Mouse (Mus musculus) liver, embryonic 15.5 days (tissue): ENCODE measurements around the gene Uqcr11. TPM values are rescaled to one million over a fixed set of nuclear protein-coding genes. Genes with fewer than 3 reads are reported as not detected.

ENCODE experiments used
- ATAC-seq: fragments of 200-750 bp; cut with Nextera tagmentation; 2 replicates; pipeline ENCODE4 v1.8.0; 2017; ENCODE audit warnings: moderate number of reproducible peaks, mild to moderate bottlenecking, moderate library complexity; ENCODE audit not compliant: insufficient read depth
- H3K27ac ChIP-seq: fragments of 300-500 bp; sonication (generic); replicated peaks from 2 replicates; pipeline ENCODE4 v1.5.1; 2015; ENCODE audit warnings: mild to moderate bottlenecking, inconsistent platforms
- H3K27me3 ChIP-seq: fragments of 300-500 bp; sonication (generic); 2 replicates; pipeline ENCODE4 v1.6.1; 2015; ENCODE audit warnings: mild to moderate bottlenecking, inconsistent platforms
- H3K36me3 ChIP-seq: fragments of 300-500 bp; sonication (generic); replicated peaks from 2 replicates; pipeline ENCODE4 v1.6.1; 2015; ENCODE audit warnings: moderate library complexity, mild to moderate bottlenecking, inconsistent platforms
- H3K4me1 ChIP-seq: fragments of 300-500 bp; sonication (generic); replicated peaks from 2 replicates; pipeline ENCODE4 v1.6.1; 2015; ENCODE audit warnings: inconsistent platforms
- H3K4me2 ChIP-seq: fragments of 300-500 bp; sonication (generic); 2 replicates; pipeline ENCODE4 v1.6.1; 2015; ENCODE audit warnings: moderate library complexity, mild to moderate bottlenecking, inconsistent platforms
- H3K4me3 ChIP-seq: fragments of 300-500 bp; sonication (generic); replicated peaks from 2 replicates; pipeline ENCODE4 v1.5.1; 2015; ENCODE audit warnings: mild to moderate bottlenecking, inconsistent platforms
- H3K9ac ChIP-seq: fragments of 300-500 bp; sonication (generic); 2 replicates; pipeline ENCODE4 v1.6.1; 2015; ENCODE audit warnings: moderate library complexity, mild to moderate bottlenecking, inconsistent platforms
- H3K9me3 ChIP-seq: fragments of 300-500 bp; sonication (generic); replicated peaks from 2 replicates; pipeline ENCODE4 v1.6.1; 2016; ENCODE audit warnings: inconsistent platforms
- WGBS: fragments of 180-500 bp; shearing (Covaris S2); methylation state at CpG from one replicate; pipeline ENCODE4 v1.1.7; 2015; ENCODE audit warnings: mixed read lengths; ENCODE audit not compliant: insufficient replicate concordance; 5-methylcytosine and 5-hydroxymethylcytosine counted together
- microRNA-seq: library from miRNA; unstranded; fragments of <30 nt; microRNA quantifications from one replicate; pipeline ENCODE4, GENCODE M21; 2016
- polyA plus RNA-seq: library from polyadenylated mRNA; unstranded; fragments of >200 nt; fragmentation: Nextera tagmentation; extraction: Ambion mirVana; gene quantifications from 2 replicates; pipeline ENCODE4 v1.2.1, GENCODE M21; 2015

Uqcr11 gene
- polyA plus RNA-seq, 1 experiment from 2014 or later: 526 TPM

DNA sequence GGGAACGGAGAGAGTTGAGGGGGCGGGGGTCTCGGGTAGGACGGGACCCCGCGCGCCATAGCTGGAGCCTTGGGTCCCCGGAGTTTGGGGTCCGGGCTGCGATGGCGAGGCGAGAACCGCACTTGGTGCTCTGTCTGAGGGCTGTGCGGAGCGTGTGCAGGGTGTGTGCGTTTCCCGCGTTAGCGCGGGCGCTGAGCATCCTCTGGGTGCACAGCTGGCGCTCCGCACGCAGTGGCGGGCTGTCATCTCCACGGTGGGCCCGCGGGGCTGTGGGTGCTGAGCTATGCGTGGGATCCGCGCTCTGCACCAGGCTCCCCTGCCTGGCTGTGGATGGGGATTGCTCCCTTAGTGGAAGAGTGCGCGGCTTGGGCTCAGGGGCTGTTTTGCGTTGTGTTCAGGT is 49.9 kb downstream of the Uqcr11 start:
- H3K4me1 ChIP-seq: peaks cover 17% of the 10 kb centered on the region
- 3% methylated on average over 34 of the region's 34 CpGs for WGBS
- no peaks in the 10 kb centered on the region for H3K9me3 ChIP-seq
- H3K36me3 ChIP-seq: no peaks in the 10 kb centered on the region
- peak overlapping the region; percentile 10; the same call in 1 of the 2 replicates for H3K4me2 ChIP-seq
- peaks cover 100% of the 10 kb centered on the region for H3K27me3 ChIP-seq
- H3K9ac ChIP-seq: no peak overlapping the region
- no peak for ATAC-seq
- no peak overlapping the region for H3K27ac ChIP-seq
- no peak overlapping the region for H3K4me3 ChIP-seq

DNA sequence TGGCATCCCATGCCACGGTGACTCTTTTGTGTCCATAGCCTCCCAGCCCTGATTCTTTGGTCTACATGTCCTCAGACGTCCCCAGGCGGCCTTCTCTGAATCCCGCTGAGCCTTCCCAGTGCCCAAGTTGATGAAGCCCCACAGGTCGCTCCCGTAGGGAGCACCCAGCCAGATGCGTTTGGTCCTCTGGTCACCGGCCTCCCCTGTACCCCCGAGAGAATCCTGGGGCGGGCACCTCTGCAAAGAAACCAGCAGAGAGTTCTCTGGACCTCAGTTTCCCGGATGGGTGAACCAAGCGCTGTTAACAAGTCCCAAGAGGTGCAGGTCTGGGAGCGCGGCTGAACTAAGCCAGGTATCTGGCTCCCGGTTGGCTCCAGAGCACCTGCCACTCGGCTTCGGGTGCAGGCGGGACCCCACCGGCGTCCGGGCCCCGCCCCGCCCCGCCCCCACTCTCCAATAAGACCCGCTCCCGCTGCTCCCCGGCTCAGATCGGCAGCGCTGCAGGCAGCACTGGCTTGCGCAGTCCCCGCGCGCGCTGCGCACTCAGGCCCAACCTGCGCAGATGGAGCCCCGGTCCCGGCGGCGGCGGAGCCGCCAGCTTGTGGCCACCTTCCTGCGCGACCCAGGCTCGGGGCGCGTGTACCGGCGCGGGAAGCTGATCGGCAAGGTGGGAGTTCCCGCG is 50.5 kb downstream of the Uqcr11 start, which contains the start of gene Plk5:
Gene Plk5 (plus strand): TSS at position 459 of the 682 bp plus-strand sequence.
- H3K36me3 ChIP-seq: no peaks in the 10 kb centered on the region
- H3K9me3 ChIP-seq: no peaks in the 10 kb centered on the region
- H3K9ac ChIP-seq: no peak within 1 kb of the TSS
- H3K27ac ChIP-seq: no peak within 1 kb of the TSS
- H3K27me3 ChIP-seq: peaks cover 100% of the 10 kb centered on the region
- 2% methylated on average over 53 of the region's 53 CpGs for WGBS
- no peak within 1 kb of the TSS for H3K4me3 ChIP-seq
- peak within 1 kb of the TSS; percentile 10 for H3K4me2 ChIP-seq
- no peak for ATAC-seq
- H3K4me1 ChIP-seq: peaks cover 21% of the 10 kb centered on the region

DNA sequence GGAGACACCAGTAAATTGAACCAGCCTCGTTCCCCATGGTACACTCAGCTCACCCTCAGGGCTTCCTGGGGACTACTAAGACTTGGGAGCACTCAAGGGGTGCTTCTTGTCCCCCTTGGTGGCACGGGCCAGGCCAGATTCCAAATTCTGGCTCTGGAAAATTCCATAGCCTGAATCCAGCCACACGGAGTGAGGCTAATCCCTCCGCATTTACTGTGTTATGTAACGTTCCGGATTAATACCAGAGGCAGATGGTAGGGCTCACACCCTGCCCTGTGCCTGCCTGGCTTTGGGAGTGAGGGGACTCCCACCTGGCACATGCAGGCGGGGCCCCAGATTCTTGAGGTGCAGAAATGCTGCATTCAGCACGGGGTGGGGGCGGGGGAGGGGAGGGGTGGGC is 51.2 kb downstream of the Uqcr11 start:
- H3K9ac ChIP-seq: no peak overlapping the region
- H3K27me3 ChIP-seq: peaks cover 100% of the 10 kb centered on the region
- H3K4me3 ChIP-seq: no peak overlapping the region
- H3K4me2 ChIP-seq: no peak overlapping the region
- H3K27ac ChIP-seq: no peak overlapping the region
- H3K9me3 ChIP-seq: no peaks in the 10 kb centered on the region
- 9% methylated on average over 9 of the region's 9 CpGs for WGBS
- ATAC-seq: no peak
- H3K4me1 ChIP-seq: peaks cover 27% of the 10 kb centered on the region
- H3K36me3 ChIP-seq: no peaks in the 10 kb centered on the region

Small RNA genes lying within 50 kb of the gene (microRNA-seq; reads per million reads assigned to microRNA genes)
- not detected for gene Gm22721

Other genes starting within 250 kb of the Uqcr11 start
- gene Cirbp, start 240.8 kb downstream of the Uqcr11 start, polyA plus RNA-seq: 13.1 and 17.0 TPM in 2 replicates
- gene 1600002K03Rik, start 233.9 kb downstream of the Uqcr11 start, polyA plus RNA-seq: 8.9 and 10.1 TPM in 2 replicates
- gene Efna2, start 227.3 kb downstream of the Uqcr11 start, polyA plus RNA-seq: 0.56 and 0.61 TPM in 2 replicates
- 16.6 and 17.0 TPM in 2 replicates for gene Mum1, start 180.4 kb downstream of the Uqcr11 start, polyA plus RNA-seq
- 228 and 236 TPM in 2 replicates for gene Ndufs7, start 157.7 kb downstream of the Uqcr11 start, polyA plus RNA-seq
- gene Gamt, start 145.8 kb downstream of the Uqcr11 start, polyA plus RNA-seq: 112 and 138 TPM in 2 replicates
- gene Dazap1, start 145.3 kb downstream of the Uqcr11 start, polyA plus RNA-seq: 26.0 and 27.2 TPM in 2 replicates
- 501 and 527 TPM in 2 replicates for gene Rps15, start 114.4 kb downstream of the Uqcr11 start, polyA plus RNA-seq
- gene Apc2, start 110.9 kb downstream of the Uqcr11 start, polyA plus RNA-seq: 0.09 and 0.12 TPM in 2 replicates
- gene 2310011J03Rik, start 86.3 kb downstream of the Uqcr11 start, polyA plus RNA-seq: 32.4 and 35.0 TPM in 2 replicates
- gene Pcsk4, start 77.3 kb downstream of the Uqcr11 start, polyA plus RNA-seq: 3.9 and 4.1 TPM in 2 replicates
- gene Reep6, start 76.9 kb downstream of the Uqcr11 start, polyA plus RNA-seq: 75.6 and 92.4 TPM in 2 replicates
- gene Adamtsl5, start 58.4 kb downstream of the Uqcr11 start, polyA plus RNA-seq: 2.2 and 2.3 TPM in 2 replicates
- 0.03 and 0.06 TPM in 2 replicates for gene Plk5, start 50.4 kb downstream of the Uqcr11 start, polyA plus RNA-seq
- gene Mex3d, start 19.2 kb downstream of the Uqcr11 start, polyA plus RNA-seq: 0.78 and 0.92 TPM in 2 replicates
- 63.2 and 74.5 TPM in 2 replicates for gene Mbd3, start 7.3 kb downstream of the Uqcr11 start, polyA plus RNA-seq
- gene Tcf3, start 26.8 kb upstream of the Uqcr11 start, polyA plus RNA-seq: 52.8 and 59.5 TPM in 2 replicates
- not detected in 2 replicates for gene Onecut3, start 88.0 kb upstream of the Uqcr11 start, polyA plus RNA-seq
- gene Atp8b3, start 132.3 kb upstream of the Uqcr11 start, polyA plus RNA-seq: 0.02 TPM in 1 of 2 replicates, not detected in the other
- 12.8 and 15.6 TPM in 2 replicates for gene Rexo1, start 154.7 kb upstream of the Uqcr11 start, polyA plus RNA-seq
- gene Klf16, start 170.5 kb upstream of the Uqcr11 start, polyA plus RNA-seq: 11.7 and 12.1 TPM in 2 replicates
- gene Abhd17a, start 183.5 kb upstream of the Uqcr11 start, polyA plus RNA-seq: 50.8 and 62.8 TPM in 2 replicates
- gene Scamp4, start 196.0 kb upstream of the Uqcr11 start, polyA plus RNA-seq: 41.9 and 45.3 TPM in 2 replicates
- 4.8 and 5.8 TPM in 2 replicates for gene Adat3, start 196.1 kb upstream of the Uqcr11 start, polyA plus RNA-seq
- 1.5 TPM in 2 replicates for gene Gm49322, start 199.2 kb upstream of the Uqcr11 start, polyA plus RNA-seq
- 49.7 and 60.4 TPM in 2 replicates for gene Csnk1g2, start 216.0 kb upstream of the Uqcr11 start, polyA plus RNA-seq